Mouse (Mus musculus) bone marrow, adult 2 months (tissue): ENCODE measurements at regions not wholly inside any gene's neighbourhood (a gene's known extent, or its start where the extent isn't known, plus 50 kb on each side); places are given as distances from the start of the nearest gene placed in this dataset.

Source experiments
- CTCF ChIP-seq: fragments of 200-500 bp; IDR thresholded peaks from 2 replicates; pipeline ENCODE4 v1.5.1; 2011; ENCODE audit warnings: low read length, control low read depth; ENCODE audit not compliant: control insufficient read depth, insufficient read depth
- POLR2A ChIP-seq: fragments of 200-500 bp; IDR thresholded peaks from 2 replicates; pipeline ENCODE4 v1.6.1; 2011; ENCODE audit warnings: low read depth, mild to moderate bottlenecking, control low read depth, low read length, borderline replicate concordance; ENCODE audit not compliant: control insufficient read depth

- TF ChIP-seq CTCF, result no peak
- TF ChIP-seq POLR2A, result no peak
These were observed 167.6 kb upstream of the Tbl1xr1 start for GRCm38 (mm10) chr3:21908828-21909227.
